Mouse (Mus musculus) retina, embryonic 14.5 days (tissue): ENCODE results near the gene Tmem19.

Experiments used
- DNase-seq: peaks from one replicate; pipeline ENCODE4 v3.0.0-alpha.2; 2015; ENCODE audit warnings: low spot score

Gene Tmem19

DNA sequence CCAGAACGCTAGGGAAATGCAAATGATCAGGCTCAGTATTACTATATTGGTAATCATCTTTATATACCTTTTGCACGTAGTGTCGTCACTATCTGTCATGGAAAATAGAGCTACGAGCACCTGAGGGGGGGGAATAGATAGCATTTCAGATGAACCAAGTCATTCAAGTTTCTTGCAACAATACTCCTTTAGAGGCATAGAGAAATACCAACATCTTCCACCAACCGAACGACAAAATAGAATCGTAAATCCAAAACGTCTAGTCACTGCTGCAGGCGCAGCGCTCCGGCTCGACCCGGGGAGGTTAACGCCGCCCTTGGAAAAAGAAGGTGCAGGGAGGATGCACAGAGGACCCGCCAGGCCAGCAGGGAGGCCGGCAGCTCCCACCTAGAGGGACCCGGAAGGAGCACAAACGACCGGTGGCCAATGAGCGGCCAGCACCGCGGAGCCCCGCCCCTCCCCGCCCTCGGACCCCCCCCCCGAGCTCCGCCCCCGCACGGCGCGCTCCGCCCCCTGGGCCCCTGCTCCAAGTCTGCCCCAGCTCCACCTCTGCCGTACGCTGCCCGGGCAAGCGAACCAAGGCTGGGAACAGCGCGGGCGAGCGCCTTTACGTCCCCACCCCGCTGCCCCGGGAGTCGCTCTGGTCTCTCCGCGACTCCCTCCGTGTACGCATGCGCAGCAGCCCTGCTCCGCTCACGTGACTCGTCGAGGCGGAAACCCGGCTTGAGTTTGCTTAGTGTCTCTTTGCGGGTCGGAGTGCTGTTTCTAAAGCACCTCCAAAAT lies at the start of gene Tmem19:
Tmem19 (minus strand) TSS at position 662 of the 783 bp plus-strand sequence.
- peak; percentile 97 for DNase-seq

GRCm38 (mm10) chr10:115406393-115406792 lies 44.1 kb upstream of the Tmem19 start:
- peak; percentile 85 for DNase-seq

- DNase-seq, result no peak
These were observed 29.6 kb upstream of the Tmem19 start for GRCm38 (mm10) chr10:115391896-115392295.

DNA sequence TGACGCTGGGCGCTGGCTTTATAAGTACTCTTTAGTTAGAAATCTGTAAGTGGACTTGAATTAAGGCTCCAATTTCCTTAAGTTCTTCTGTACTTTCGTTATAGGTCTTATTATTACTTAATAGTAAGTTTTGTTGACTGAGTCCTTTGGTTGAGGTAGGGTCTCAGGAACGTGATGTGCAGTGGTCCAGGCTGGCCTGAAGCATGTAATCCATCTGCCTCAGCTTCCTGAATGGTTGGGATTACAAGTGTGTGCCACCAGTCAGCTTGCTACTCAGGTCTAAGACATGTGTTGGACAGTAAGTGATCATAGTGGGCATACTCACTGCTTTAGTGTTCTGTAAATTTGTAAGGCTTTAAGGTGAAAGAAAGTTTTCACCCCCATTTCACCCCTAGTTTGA lies 28.8 kb upstream of the Tmem19 start:
- no peak for DNase-seq

- no peak for DNase-seq
These were observed 25.6 kb upstream of the Tmem19 start for GRCm38 (mm10) chr10:115387891-115388290.

- peak; percentile 64 for DNase-seq
These were observed 23.0 kb upstream of the Tmem19 start for GRCm38 (mm10) chr10:115385018-115386002.

- peak; percentile 98 for DNase-seq
These were observed 22.1 kb upstream of the Tmem19 start, which contains the start of the genes Thap2 and Zfc3h1 for GRCm38 (mm10) chr10:115384221-115385017. Gene Thap2 (minus strand): TSS chr10:115384443. Gene Zfc3h1 (plus strand): TSS chr10:115384959.

GRCm38 (mm10) chr10:115383644-115384220 lies 21.4 kb upstream of the Tmem19 start:
- peak; percentile 38 for DNase-seq

DNA sequence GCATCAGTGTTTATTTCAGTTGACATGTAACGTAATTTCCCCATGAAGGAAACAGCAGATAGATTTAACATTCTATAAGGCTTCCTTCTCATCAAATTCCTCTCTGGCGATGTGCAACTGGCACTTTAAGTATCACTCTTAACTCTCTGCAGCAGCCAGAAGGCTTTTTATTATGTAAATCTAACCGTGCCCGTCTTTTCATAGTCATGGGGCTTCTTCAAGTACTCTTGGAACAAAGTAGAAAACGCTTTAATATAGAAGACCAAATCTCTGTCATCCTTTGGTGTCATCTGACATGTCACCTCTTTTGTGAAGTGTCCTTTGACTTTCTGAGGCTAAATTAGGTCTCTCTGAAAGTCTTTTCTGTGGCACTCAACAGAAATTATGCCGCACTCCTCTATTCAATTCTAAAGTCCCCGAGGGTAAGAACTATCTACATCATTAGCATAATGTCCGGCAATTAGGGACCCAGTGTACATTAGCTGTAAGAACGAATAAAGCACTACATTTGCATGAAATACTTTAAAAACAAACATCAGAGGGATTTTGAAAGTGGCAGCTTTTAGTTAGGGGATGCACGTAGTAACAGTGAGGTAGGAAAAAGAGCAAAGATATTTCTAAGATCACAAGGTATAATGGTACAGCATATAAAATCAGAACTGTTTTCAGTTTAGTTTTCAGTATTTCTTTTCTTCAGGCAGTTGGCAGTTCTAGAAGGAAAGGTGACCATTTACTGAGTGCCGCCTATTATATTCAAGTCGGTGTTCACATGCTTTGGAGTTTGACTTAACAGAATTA lies 20.7 kb upstream of the Tmem19 start:
- peak; percentile 17 for DNase-seq

DNA sequence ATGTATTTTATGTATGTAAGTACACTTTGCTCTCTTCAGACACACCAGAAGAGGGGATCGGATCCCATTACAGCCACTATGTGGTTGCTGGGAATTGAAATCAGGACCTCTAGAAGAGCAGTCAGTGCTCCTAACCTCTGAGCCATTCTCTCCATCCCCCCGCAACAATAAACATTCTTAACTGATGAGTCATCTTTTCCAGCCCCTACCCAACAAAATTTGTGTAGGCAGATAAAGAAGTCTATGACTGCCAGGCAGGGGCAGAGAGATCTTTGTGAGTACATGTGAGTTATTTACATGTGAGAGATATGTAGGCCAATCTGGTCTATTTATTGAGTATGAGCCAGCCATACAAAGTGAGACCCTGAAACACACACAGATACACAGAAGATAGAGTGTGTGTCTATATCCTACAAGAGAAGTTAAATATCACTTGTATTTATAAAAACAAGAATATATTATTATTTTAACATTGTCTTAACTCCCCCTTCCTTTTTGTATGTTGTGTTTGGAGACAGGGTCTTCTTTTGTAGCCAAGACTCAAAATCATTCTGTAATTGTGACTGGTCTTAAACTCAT lies 19.3 kb upstream of the Tmem19 start:
- DNase-seq, result no peak

- DNase-seq, result no peak
These were observed 850 bp upstream of the Tmem19 start for GRCm38 (mm10) chr10:115363151-115363550.

DNA sequence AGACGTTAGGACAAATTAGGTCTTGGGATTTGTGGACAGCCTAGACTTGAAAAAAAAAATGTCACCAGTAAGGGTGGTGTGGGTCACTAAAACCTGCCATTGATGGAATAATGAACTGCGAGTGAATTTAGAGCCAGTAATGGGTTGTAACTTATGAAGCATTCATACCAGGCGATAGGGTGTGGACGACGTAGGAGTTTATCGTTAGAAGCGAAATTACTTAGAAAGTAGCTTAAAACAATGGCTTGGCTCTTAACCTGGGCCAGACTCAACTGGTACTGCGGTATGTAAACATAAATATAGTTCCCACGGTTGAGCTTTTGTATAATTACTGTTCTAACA lies 293 bp upstream of the Tmem19 start:
- no peak for DNase-seq

DNA sequence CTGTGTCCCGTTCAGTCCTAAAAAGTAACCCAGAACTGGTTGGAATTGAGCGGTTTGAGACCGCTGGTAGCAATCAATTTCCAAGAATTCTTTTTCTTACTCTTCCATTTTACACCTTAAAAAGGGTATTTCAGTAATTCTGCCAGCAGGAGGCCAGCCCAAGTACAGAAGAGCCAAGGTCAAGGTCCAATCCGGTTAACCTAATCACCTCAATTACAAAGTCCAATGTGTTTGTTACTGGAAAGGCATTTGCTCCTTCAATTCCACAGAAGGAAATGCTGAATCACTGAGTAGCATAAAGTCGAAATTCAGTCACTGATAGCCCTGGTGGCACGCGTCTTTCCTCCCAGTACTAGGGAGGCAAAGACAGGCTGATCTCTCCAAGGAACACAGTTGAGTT lies 3.2 kb downstream of the Tmem19 start:
- DNase-seq, result no peak

- DNase-seq, result no peak
These were observed 3.9 kb downstream of the Tmem19 start for GRCm38 (mm10) chr10:115358216-115358919.

DNA sequence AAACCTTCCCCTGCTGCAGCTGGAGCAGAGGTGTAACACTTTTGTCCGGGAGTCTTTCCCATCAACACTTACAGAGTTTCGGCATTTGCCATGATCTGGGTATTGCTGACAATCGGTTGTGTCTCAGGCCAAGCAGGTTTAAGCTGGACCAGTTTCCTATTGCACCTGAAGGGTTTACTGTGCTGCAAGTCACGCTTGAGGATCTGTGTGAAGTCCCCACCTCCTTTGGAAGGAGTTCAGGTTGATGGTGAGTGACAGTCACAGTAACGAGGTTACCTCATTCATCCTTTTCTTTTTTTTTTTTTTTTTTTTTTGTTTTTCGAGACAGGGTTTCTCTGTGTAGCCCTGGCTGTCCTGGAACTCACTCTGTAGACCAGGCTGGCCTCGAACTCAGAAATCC lies 6.2 kb downstream of the Tmem19 start:
- no peak for DNase-seq

DNA sequence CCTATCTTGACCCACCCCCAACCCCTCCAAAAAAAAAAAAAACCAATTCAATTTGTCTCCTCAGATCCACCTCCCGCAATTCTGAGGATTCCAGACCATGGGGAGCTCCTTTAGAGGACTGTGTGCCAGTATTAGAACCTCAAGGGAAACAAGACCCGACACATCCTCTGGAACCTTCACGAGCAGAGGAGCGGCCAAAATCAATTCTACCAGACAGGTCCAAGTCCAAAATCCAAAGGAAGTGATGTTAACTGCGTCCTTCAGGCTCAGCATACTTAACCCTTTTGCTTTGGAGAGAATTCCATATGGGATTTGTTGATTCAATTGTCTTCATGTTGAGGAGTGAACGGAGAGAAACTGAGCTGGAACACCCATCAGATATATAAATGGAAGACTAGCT lies 7.3 kb downstream of the Tmem19 start:
- DNase-seq, result no peak

DNA sequence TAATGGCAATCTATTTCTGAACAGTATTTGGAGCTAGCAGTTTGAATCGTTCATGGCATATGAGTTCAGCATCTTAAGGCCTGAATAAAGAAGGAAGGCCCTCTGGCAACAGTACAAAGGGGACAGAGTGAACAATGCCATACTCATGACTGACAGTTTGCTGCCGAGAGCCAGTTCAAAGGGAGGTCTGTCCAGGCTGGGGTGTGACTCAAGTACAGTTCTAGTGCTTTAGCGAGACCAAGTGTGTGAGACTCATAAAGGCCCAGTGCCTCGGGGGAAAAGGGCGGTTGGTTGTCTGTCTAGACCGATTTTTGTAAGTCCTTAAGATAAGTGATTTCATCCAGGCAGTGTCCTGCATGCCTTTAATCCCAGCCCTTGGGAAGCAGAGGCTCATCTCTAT lies 7.7 kb downstream of the Tmem19 start:
- no peak for DNase-seq

GRCm38 (mm10) chr10:115350810-115351397 lies 11.4 kb downstream of the Tmem19 start:
- DNase-seq, result no peak

- DNase-seq, result no peak
These were observed 12.8 kb downstream of the Tmem19 start for GRCm38 (mm10) chr10:115349509-115349908.
